Mouse (Mus musculus) hindbrain, embryonic 11.5 days (tissue): ENCODE data around the gene Tmem167. TPM values are rescaled to one million over a fixed set of nuclear protein-coding genes. Genes with fewer than 3 reads are reported as not detected.

ENCODE experiments used
- ATAC-seq: fragments of 200-750 bp; cut with Nextera tagmentation; 2 replicates; pipeline ENCODE4 v1.8.0; 2017; ENCODE audit warnings: mild to moderate bottlenecking, moderate TSS enrichment, moderate library complexity; ENCODE audit not compliant: low FRiP score
- DNase-seq: peaks from one replicate; pipeline ENCODE4 v3.0.0-alpha.2; 2015; ENCODE audit warnings: low spot score
- H3K27ac ChIP-seq: fragments of 300-500 bp; sonication (generic); 2 replicates; pipeline ENCODE4 v1.5.1; 2014; ENCODE audit warnings: mild to moderate bottlenecking, low read depth, low read length
- H3K27me3 ChIP-seq: fragments of 300-500 bp; sonication (generic); 2 replicates; pipeline ENCODE4 v1.6.1; 2014; ENCODE audit warnings: mild to moderate bottlenecking, low read length, moderate library complexity, mixed read lengths; ENCODE audit not compliant: control insufficient read depth, insufficient read depth
- H3K36me3 ChIP-seq: fragments of 300-500 bp; sonication (generic); 2 replicates; pipeline ENCODE4 v1.6.1; 2014; ENCODE audit warnings: mild to moderate bottlenecking, low read length, moderate library complexity, mixed read lengths; ENCODE audit not compliant: control insufficient read depth, insufficient read depth
- H3K4me1 ChIP-seq: fragments of 300-500 bp; sonication (generic); replicated peaks from 2 replicates; pipeline ENCODE4 v1.6.1; 2014; ENCODE audit warnings: low read length, mixed read lengths; ENCODE audit not compliant: control insufficient read depth, insufficient read depth
- H3K4me2 ChIP-seq: fragments of 300-500 bp; sonication (generic); replicated peaks from 2 replicates; pipeline ENCODE4 v1.6.1; 2014; ENCODE audit warnings: mild to moderate bottlenecking, low read depth, low read length
- H3K4me3 ChIP-seq: fragments of 300-500 bp; sonication (generic); 2 replicates; pipeline ENCODE4 v1.5.1; 2014; ENCODE audit warnings: low read depth, low read length
- H3K9ac ChIP-seq: fragments of 300-500 bp; sonication (generic); 2 replicates; pipeline ENCODE4 v1.6.1; 2014; ENCODE audit warnings: low read depth, low read length
- H3K9me3 ChIP-seq: fragments of 300-500 bp; sonication (generic); 2 replicates; pipeline ENCODE4 v1.6.1; 2016; ENCODE audit warnings: low read length; ENCODE audit not compliant: control insufficient read depth
- WGBS: fragments of 180-500 bp; shearing (Covaris S2); extraction: QIAGEN DNeasy Blood & Tissue Kit; methylation state at CpG from one replicate; pipeline ENCODE4 v1.1.7; 2014; 5-methylcytosine and 5-hydroxymethylcytosine counted together
- polyA plus RNA-seq: library from polyadenylated mRNA; unstranded; fragments of >200 nt; fragmentation: Nextera tagmentation; extraction: Ambion mirVana; gene quantifications from 2 replicates; pipeline ENCODE4 v1.2.1, GENCODE M21; 2014

Gene Tmem167
- polyA plus RNA-seq, 1 experiment from 2014 or later: 68.1 TPM

- no peak for ATAC-seq
- Histone ChIP-seq H3K27ac (no peak overlapping the region), H3K4me3 (no peak overlapping the region), H3K9me3 (no peaks in the 10 kb centered on the region), H3K27me3 (no peaks in the 10 kb centered on the region), H3K4me2 (no peak overlapping the region), H3K9ac (no peak overlapping the region), H3K4me1 (no peaks in the 10 kb centered on the region), H3K36me3 (no peaks in the 10 kb centered on the region)
- WGBS: 82% methylated on average over 1 of the region's 1 CpGs
- no peak for DNase-seq
Measured at GRCm38 (mm10) chr13:90111681-90112080, 22.8 kb downstream of the Tmem167 start.

GRCm38 (mm10) chr13:90136156-90136910 lies 47.4 kb downstream of the Tmem167 start:
- Histone ChIP-seq H3K9me3 (no peaks in the 10 kb centered on the region), H3K4me1 (no peaks in the 10 kb centered on the region), H3K4me3 (no peak overlapping the region), H3K36me3 (no peaks in the 10 kb centered on the region), H3K27ac (no peak overlapping the region), H3K27me3 (no peaks in the 10 kb centered on the region), H3K9ac (no peak overlapping the region), H3K4me2 (no peak overlapping the region)
- ATAC-seq (no peak), DNase-seq (no peak)
- WGBS: 81% methylated on average over 3 of the region's 3 CpGs

- no peak overlapping the region for H3K4me2 ChIP-seq
- no peaks in the 10 kb centered on the region for H3K27me3 ChIP-seq
- no peaks in the 10 kb centered on the region for H3K4me1 ChIP-seq
- H3K36me3 ChIP-seq: no peaks in the 10 kb centered on the region
- H3K27ac ChIP-seq: no peak overlapping the region
- no peaks in the 10 kb centered on the region for H3K9me3 ChIP-seq
- 82% methylated on average over 1 of the region's 1 CpGs for WGBS
- no peak overlapping the region for H3K4me3 ChIP-seq
- ATAC-seq (no peak), DNase-seq (no peak)
- H3K9ac ChIP-seq: no peak overlapping the region
Measured at GRCm38 (mm10) chr13:90141681-90142080, 52.8 kb downstream of the Tmem167 start.

GRCm38 (mm10) chr13:90143245-90143644 lies 54.3 kb downstream of the Tmem167 start:
- Histone ChIP-seq H3K4me1 (no peaks in the 10 kb centered on the region), H3K9me3 (no peaks in the 10 kb centered on the region), H3K4me3 (no peak overlapping the region), H3K27ac (no peak overlapping the region), H3K4me2 (no peak overlapping the region), H3K36me3 (no peaks in the 10 kb centered on the region), H3K9ac (no peak overlapping the region), H3K27me3 (no peaks in the 10 kb centered on the region)
- ATAC-seq: peak; percentile 83; the same call in 1 of the 2 replicates
- DNase-seq: peak; percentile 42
- 2% methylated on average over 4 of the region's 4 CpGs for WGBS

- DNase-seq (no peak), ATAC-seq (no peak)
- no peak overlapping the region for H3K4me2 ChIP-seq
- H3K4me1 ChIP-seq: no peaks in the 10 kb centered on the region; the same call in 1 of the 2 replicates
- H3K4me3 ChIP-seq: no peak overlapping the region
- no peaks in the 10 kb centered on the region for H3K27me3 ChIP-seq
- no peak overlapping the region for H3K27ac ChIP-seq
- no peak overlapping the region for H3K9ac ChIP-seq
- no peaks in the 10 kb centered on the region for H3K36me3 ChIP-seq
- no peaks in the 10 kb centered on the region for H3K9me3 ChIP-seq
Measured at GRCm38 (mm10) chr13:90151881-90152280, 63.0 kb downstream of the Tmem167 start.

GRCm38 (mm10) chr13:90152536-90153273 lies 63.8 kb downstream of the Tmem167 start:
- WGBS: 51% methylated on average over 7 of the region's 7 CpGs
- no peak overlapping the region for H3K27ac ChIP-seq
- DNase-seq: peak; percentile 33

GRCm38 (mm10) chr13:90164147-90164546 lies 75.2 kb downstream of the Tmem167 start:
- no peak overlapping the region for H3K27ac ChIP-seq
- 86% methylated on average over 2 of the region's 2 CpGs for WGBS
- no peak for ATAC-seq
- DNase-seq: no peak
- H3K4me3 ChIP-seq: no peak overlapping the region
- H3K9me3 ChIP-seq: no peaks in the 10 kb centered on the region
- H3K9ac ChIP-seq: no peak overlapping the region
- H3K36me3 ChIP-seq: no peaks in the 10 kb centered on the region
- H3K4me2 ChIP-seq: no peak overlapping the region
- H3K27me3 ChIP-seq: no peaks in the 10 kb centered on the region
- H3K4me1 ChIP-seq: no peaks in the 10 kb centered on the region

More at GRCm38 (mm10) chr13:90152536-90153273, 63.8 kb downstream of the Tmem167 start:
- no peak overlapping the region for H3K4me2 ChIP-seq
- H3K36me3 ChIP-seq: no peaks in the 10 kb centered on the region
- no peaks in the 10 kb centered on the region for H3K27me3 ChIP-seq
- H3K9me3 ChIP-seq: no peaks in the 10 kb centered on the region
- no peaks in the 10 kb centered on the region; the same call in 1 of the 2 replicates for H3K4me1 ChIP-seq
- no peak overlapping the region for H3K4me3 ChIP-seq
- H3K9ac ChIP-seq: no peak overlapping the region
- peak; percentile 66; the same call in 1 of the 2 replicates for ATAC-seq

GRCm38 (mm10) chr13:90167044-90167443 lies 78.1 kb downstream of the Tmem167 start:
- DNase-seq: no peak
- no peaks in the 10 kb centered on the region for H3K27me3 ChIP-seq
- ATAC-seq: peak; percentile 53; the same call in 1 of the 2 replicates
- WGBS: 58% methylated on average over 3 of the region's 3 CpGs
- H3K27ac ChIP-seq: no peak overlapping the region
- H3K9me3 ChIP-seq: no peaks in the 10 kb centered on the region
- H3K9ac ChIP-seq: no peak overlapping the region
- H3K4me1 ChIP-seq: no peaks in the 10 kb centered on the region
- H3K4me2 ChIP-seq: no peak overlapping the region
- H3K36me3 ChIP-seq: no peaks in the 10 kb centered on the region
- no peak overlapping the region for H3K4me3 ChIP-seq
